ENCODE assay signal across 26 mouse cellular contexts in the genomic region with DNA sequence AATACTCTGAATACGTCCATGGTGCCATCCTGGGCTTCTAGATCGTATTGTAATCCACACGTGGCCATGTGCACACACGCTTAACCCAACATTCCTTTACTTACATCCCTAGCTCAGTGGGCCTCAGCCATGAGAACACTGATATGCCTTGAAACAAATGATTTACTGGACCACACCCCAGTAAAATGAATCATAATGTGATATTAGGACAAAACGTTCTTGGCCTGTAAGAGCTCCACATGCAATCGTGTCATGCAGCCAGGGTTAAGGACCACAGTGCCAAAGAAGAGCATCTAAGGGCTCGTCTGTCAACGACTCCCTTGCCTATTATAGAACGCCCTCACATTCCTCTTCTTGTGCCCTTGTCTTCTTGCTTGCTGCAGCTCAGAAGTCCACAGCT.
A peak's percentile ranks its signal among the peaks of the same experiment; 100 is the strongest.
DNase-seq lines count a peak whose midpoint lies in the region; ATAC-seq and TF ChIP-seq lines count a peak whose summit lies in the region.
"Had no signal": no experiment of that assay in that cellular context is flagged by ENCODE, and none has a peak within 500 bp of the region (broad histone marks: within the 10 kb centered on the region; RNA-seq: fewer than 3 reads in every experiment).

No protein-coding gene starts in this region.

- no peak overlapping the region for H3K4me2 ChIP-seq in lung, postnatal 0 days (replicated peaks; ENCODE audit: low read depth, low read length)
- no peak overlapping the region for H3K4me2 ChIP-seq in midbrain, embryonic 11.5 days
- H3K4me2 ChIP-seq in midbrain, postnatal 0 days (ENCODE audit: low read depth, low read length, poor library complexity, severe bottlenecking) = no peak overlapping the region
- H3K4me2 ChIP-seq: embryonic facial prominence, embryonic 12.5 days; embryonic facial prominence, embryonic 15.5 days; hindbrain, embryonic 12.5 days; hindbrain, embryonic 15.5 days had no signal

- no peak for ATAC-seq in lung, postnatal 0 days
- ATAC-seq in midbrain, embryonic 11.5 days (ENCODE audit: low FRiP score) = no peak
- no peak for ATAC-seq in midbrain, postnatal 0 days (ENCODE audit: low FRiP score)
- ATAC-seq: forebrain, embryonic 14.5 days; forebrain, postnatal 0 days; Patski had no signal

- H3K27ac ChIP-seq in gastrocnemius, adult 2 months = no peak overlapping the region
- no peak overlapping the region for H3K27ac ChIP-seq in lung, postnatal 0 days (ENCODE audit: low read length)
- no peak overlapping the region for H3K27ac ChIP-seq in midbrain, embryonic 11.5 days (ENCODE audit: low read depth, low read length)
- no peak overlapping the region for H3K27ac ChIP-seq in midbrain, postnatal 0 days (ENCODE audit: low read depth, low read length)
- H3K27ac ChIP-seq: embryonic facial prominence, embryonic 12.5 days; embryonic facial prominence, embryonic 15.5 days; heart, embryonic 10.5 days; hindbrain, embryonic 12.5 days; hindbrain, embryonic 15.5 days had no signal

- peak; percentile 19 for DNase-seq in gastrocnemius, adult 2 months
- DNase-seq in gastrocnemius, postnatal 14 days = no peak
- DNase-seq in heart, adult 8-10 months (ENCODE audit: low spot score) = peak; percentile 3
- DNase-seq in heart, postnatal 25 days (ENCODE audit: low spot score) = no peak
- peak; percentile 19 for DNase-seq in lung, postnatal 0 days (ENCODE audit: low spot score)
- DNase-seq in lung, adult 2 months = no peak
- DNase-seq in midbrain, embryonic 11.5 days (ENCODE audit: low spot score, missing footprints) = peak; percentile 61
- no peak for DNase-seq in midbrain, postnatal 0 days (ENCODE audit: low spot score)
- DNase-seq: adrenal gland, postnatal 14 days; B cell, adult 2 months; cerebellum, adult 11 months; cerebellum, adult 2 months; cerebellum, adult 9-11 months; cerebellum, postnatal 25 days; forebrain, postnatal 0 days; heart, adult 11 months; kidney, adult 18-20 months had no signal

- no peak overlapping the region for H3K4me3 ChIP-seq in gastrocnemius, adult 2 months
- no peak overlapping the region for H3K4me3 ChIP-seq in lung, postnatal 0 days (ENCODE audit: low read depth, low read length)
- no peak overlapping the region for H3K4me3 ChIP-seq in lung, adult 2 months (replicated peaks; ENCODE audit: extremely low read depth, low read depth, low read length)
- no peak overlapping the region for H3K4me3 ChIP-seq in midbrain, embryonic 11.5 days (ENCODE audit: low read depth, low read length)
- H3K4me3 ChIP-seq in midbrain, postnatal 0 days (ENCODE audit: low read depth, low read length) = no peak overlapping the region
- H3K4me3 ChIP-seq: embryonic facial prominence, embryonic 12.5 days; embryonic facial prominence, embryonic 15.5 days; heart, embryonic 10.5 days; hindbrain, embryonic 12.5 days; hindbrain, embryonic 15.5 days had no signal

- H3K9me3 ChIP-seq in lung, postnatal 0 days (ENCODE audit: low read length) = no peaks in the 10 kb centered on the region
- no peaks in the 10 kb centered on the region for H3K9me3 ChIP-seq in midbrain, embryonic 11.5 days (ENCODE audit: control insufficient read depth, low read length)
- no peaks in the 10 kb centered on the region for H3K9me3 ChIP-seq in midbrain, postnatal 0 days (ENCODE audit: low read length)
- H3K9me3 ChIP-seq: embryonic facial prominence, embryonic 12.5 days; embryonic facial prominence, embryonic 15.5 days; heart, embryonic 10.5 days; hindbrain, embryonic 12.5 days; hindbrain, embryonic 15.5 days had no signal

- H3K9ac ChIP-seq in lung, postnatal 0 days (replicated peaks; ENCODE audit: low read depth) = no peak overlapping the region
- H3K9ac ChIP-seq in midbrain, embryonic 11.5 days (ENCODE audit: low read length) = no peak overlapping the region
- no peak overlapping the region for H3K9ac ChIP-seq in midbrain, postnatal 0 days (replicated peaks; ENCODE audit: low read length, poor library complexity, severe bottlenecking)
- H3K9ac ChIP-seq: embryonic facial prominence, embryonic 12.5 days; embryonic facial prominence, embryonic 15.5 days; forebrain, postnatal 0 days; hindbrain, embryonic 12.5 days; hindbrain, embryonic 15.5 days had no signal

- no peaks in the 10 kb centered on the region for H3K27me3 ChIP-seq in lung, postnatal 0 days (replicated peaks; ENCODE audit: insufficient read depth, low read length)
- no peaks in the 10 kb centered on the region for H3K27me3 ChIP-seq in midbrain, embryonic 11.5 days (ENCODE audit: control insufficient read depth, insufficient read depth, low read length)
- H3K27me3 ChIP-seq in midbrain, postnatal 0 days (ENCODE audit: insufficient read depth, low read length) = no peaks in the 10 kb centered on the region
- H3K27me3 ChIP-seq: CH12.LX; embryonic facial prominence, embryonic 12.5 days; embryonic facial prominence, embryonic 15.5 days; hindbrain, embryonic 12.5 days; hindbrain, embryonic 15.5 days; Patski had no signal

- H3K36me3 ChIP-seq in lung, postnatal 0 days (ENCODE audit: insufficient read depth, low read length) = no peaks in the 10 kb centered on the region
- no peaks in the 10 kb centered on the region for H3K36me3 ChIP-seq in midbrain, embryonic 11.5 days (ENCODE audit: control insufficient read depth, insufficient read depth, low read length)
- H3K36me3 ChIP-seq in midbrain, postnatal 0 days (ENCODE audit: insufficient read depth, low read length) = no peaks in the 10 kb centered on the region
- H3K36me3 ChIP-seq: embryonic facial prominence, embryonic 12.5 days; embryonic facial prominence, embryonic 15.5 days; G1E; heart, embryonic 10.5 days; hindbrain, embryonic 12.5 days; hindbrain, embryonic 15.5 days had no signal

- no peak for TF ChIP-seq POLR2A in lung, adult 2 months (IDR thresholded peaks at IDR 0.05; ENCODE audit: borderline replicate concordance, extremely low read depth, low read depth, low read length)

- TF ChIP-seq EP300 in lung, postnatal 0 days (IDR thresholded peaks at IDR 0.05) = no peak

- intact Hi-C loops in gastrocnemius, adult 2 months (cut with DNase I) = no loop called here
- intact Hi-C loops in gastrocnemius, postnatal 14 days (cut with DNase I; ENCODE audit: low total_unique reads) = no loop called here
- intact Hi-C loops in heart, postnatal 25 days (cut with DNase I) = no loop called here

- H3K4me1 ChIP-seq in lung, postnatal 0 days (ENCODE audit: insufficient read depth, low read depth, low read length) = no peaks in the 10 kb centered on the region
- no peaks in the 10 kb centered on the region for H3K4me1 ChIP-seq in lung, adult 2 months (ENCODE audit: control insufficient read depth, insufficient read depth, low read length)
- H3K4me1 ChIP-seq in midbrain, embryonic 11.5 days (ENCODE audit: control insufficient read depth, insufficient read depth, low read length) = peaks cover 4% of the 10 kb centered on the region; the same call in 1 of the 2 replicates
- H3K4me1 ChIP-seq in midbrain, postnatal 0 days (ENCODE audit: insufficient read depth, low read length) = no peaks in the 10 kb centered on the region
- H3K4me1 ChIP-seq: embryonic facial prominence, embryonic 12.5 days; embryonic facial prominence, embryonic 15.5 days; hindbrain, embryonic 15.5 days had no signal

- no peak for TF ChIP-seq CTCF in gastrocnemius, adult 2 months (IDR thresholded peaks at IDR 0.05)
- TF ChIP-seq CTCF in lung, postnatal 0 days (IDR thresholded peaks at IDR 0.05) = no peak
- TF ChIP-seq CTCF in lung, adult 2 months (IDR thresholded peaks at IDR 0.05; ENCODE audit: insufficient read depth, low read length) = no peak
- TF ChIP-seq CTCF in midbrain, postnatal 0 days (IDR thresholded peaks at IDR 0.05) = no peak

- 72% methylated on average over 9 of the region's 9 CpGs for WGBS in lung, postnatal 0 days
- WGBS in lung, adult 2 months = 60% methylated on average over 9 of the region's 9 CpGs
- WGBS in midbrain, embryonic 11.5 days = 90% methylated on average over 9 of the region's 9 CpGs
- WGBS in midbrain, postnatal 0 days = 92% methylated on average over 9 of the region's 9 CpGs

Comparison
In these comparisons a context has a peak if more than half of its experiments do, and no peak if none do; other contexts are left out.
1. DNase-seq: peak in gastrocnemius, adult 2 months (single experiment), heart, adult 8-10 months (single experiment), lung, postnatal 0 days (single experiment) and midbrain, embryonic 11.5 days (single experiment); none in gastrocnemius, postnatal 14 days (single experiment), heart, postnatal 25 days (single experiment), lung, adult 2 months (single experiment) and midbrain, postnatal 0 days (single experiment).